In genomic region chr1:35115521-35115920, GRCm38 (mm10) we compare ENCODE assay signal across 17 mouse cellular contexts.
"Had no signal": no experiment of that assay in that cellular context is flagged by ENCODE, and none has a peak within 500 bp of the region (broad histone marks: within the 10 kb centered on the region; RNA-seq: fewer than 3 reads in every experiment).

No protein-coding gene starts in this region.

- H3K9me3 ChIP-seq: liver, embryonic 15.5 days; midbrain, embryonic 15.5 days; stomach, embryonic 15.5 days had no signal

- H3K4me1 ChIP-seq: liver, embryonic 15.5 days; lung, embryonic 15.5 days; midbrain, embryonic 13.5 days; midbrain, embryonic 15.5 days; neural tube, embryonic 12.5 days; stomach, embryonic 15.5 days had no signal

- H3K4me3 ChIP-seq: liver, embryonic 15.5 days; lung, embryonic 15.5 days; midbrain, embryonic 13.5 days; midbrain, embryonic 15.5 days; neural tube, embryonic 12.5 days; stomach, embryonic 15.5 days had no signal

- DNase-seq: liver, postnatal 0 days; lung, adult 2 months; lung, postnatal 14 days; lung, postnatal 36 days; right cerebral cortex, postnatal 14 days; thymus, adult 18-20 months; thymus, postnatal 14 days; thymus, postnatal 36 days had no signal

- ATAC-seq: liver, postnatal 0 days; lung, postnatal 0 days; midbrain, embryonic 13.5 days; midbrain, embryonic 15.5 days had no signal

- H3K27me3 ChIP-seq: liver, embryonic 15.5 days; lung, embryonic 15.5 days; midbrain, embryonic 13.5 days; midbrain, embryonic 15.5 days; neural tube, embryonic 12.5 days; stomach, embryonic 15.5 days had no signal

- H3K36me3 ChIP-seq: liver, embryonic 15.5 days; lung, embryonic 15.5 days; midbrain, embryonic 13.5 days; midbrain, embryonic 15.5 days; neural tube, embryonic 12.5 days; stomach, embryonic 15.5 days had no signal

- H3K27ac ChIP-seq: liver, embryonic 15.5 days; lung, embryonic 15.5 days; macrophage; midbrain, embryonic 13.5 days; midbrain, embryonic 15.5 days; neural tube, embryonic 12.5 days; stomach, embryonic 15.5 days; stomach, postnatal 0 days had no signal

- H3K9ac ChIP-seq: liver, embryonic 15.5 days; liver, postnatal 0 days; lung, embryonic 15.5 days; midbrain, embryonic 13.5 days; midbrain, embryonic 15.5 days; neural tube, embryonic 12.5 days; stomach, embryonic 15.5 days had no signal
